Mouse (Mus musculus): Measurements from ENCODE around the gene Gkap1.

- peak; percentile 83 for TF ChIP-seq CTCF (IDR thresholded peaks at IDR 0.05; ENCODE audit: extremely low read depth, insufficient read depth, low read length)
- no peak for TF ChIP-seq POLR2A (IDR thresholded peaks at IDR 0.05; ENCODE audit: extremely low read depth, insufficient read depth, low read length)
These were observed 87.1 kb downstream of the Gkap1 start for GRCm38 (mm10) chr13:58188412-58188811.

All from cortical plate, adult 2 months (tissue).